Mouse (Mus musculus) heart, postnatal 14 days (tissue): Measurements from ENCODE around the gene Osbpl6. TPM values are rescaled to one million over a fixed set of nuclear protein-coding genes. Genes with fewer than 3 reads are reported as not detected.
A peak's percentile ranks its signal among the peaks of the same experiment; 100 is the strongest.

Source experiments
- DNase-seq, 2 experiments: peaks; one replicate each; pipeline ENCODE4 v3.0.0; 2021 to 2022
- intact Hi-C: fragments of 180-260 bp; cut with DNase I; formaldehyde crosslinking; loops from one replicate; pipeline ENCODE4 v1.15.1; 2025
- total RNA-seq, 2 experiments: library from RNA; stranded (reverse); gene quantifications; 2 replicates each; pipeline ENCODE4 v1.2.3; 2021

Gene Osbpl6
- total RNA-seq, 2 experiments from 2014 or later = 5.7 to 10.4 TPM

DNA sequence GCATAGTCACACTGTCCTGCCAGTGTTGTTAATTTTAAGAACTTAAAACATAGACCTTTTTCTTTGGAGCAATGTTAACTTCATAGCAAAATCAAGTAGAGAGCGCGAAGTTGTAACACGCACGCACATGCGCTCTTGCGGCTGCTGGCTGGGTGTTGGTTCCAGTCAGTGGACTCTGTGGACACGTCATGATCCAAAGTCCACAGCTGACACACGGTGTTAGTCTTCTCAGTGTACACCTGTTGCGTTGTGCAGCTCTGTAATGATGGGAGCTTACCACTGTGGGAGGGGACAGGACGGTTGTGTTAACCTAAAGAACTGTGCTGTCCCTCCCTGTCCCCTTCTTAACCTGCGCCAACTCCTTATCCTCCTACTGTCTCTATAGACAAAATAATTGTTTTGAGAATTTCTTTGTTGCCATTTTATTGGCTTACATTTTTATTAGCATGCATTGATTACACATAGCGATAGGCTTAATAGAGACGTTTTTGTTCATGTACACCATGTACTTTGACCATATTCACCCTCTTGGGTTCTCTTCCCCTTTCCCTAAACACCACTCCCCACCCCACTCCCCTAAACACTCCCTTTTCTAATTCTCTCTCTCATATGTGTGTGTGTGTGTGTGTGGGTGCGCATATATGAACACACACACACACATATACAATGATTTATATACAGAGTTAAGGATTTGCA, 11.3 kb downstream of the Osbpl6 start:
- DNase-seq = no peak
- intact Hi-C loops = no loop called here

DNA sequence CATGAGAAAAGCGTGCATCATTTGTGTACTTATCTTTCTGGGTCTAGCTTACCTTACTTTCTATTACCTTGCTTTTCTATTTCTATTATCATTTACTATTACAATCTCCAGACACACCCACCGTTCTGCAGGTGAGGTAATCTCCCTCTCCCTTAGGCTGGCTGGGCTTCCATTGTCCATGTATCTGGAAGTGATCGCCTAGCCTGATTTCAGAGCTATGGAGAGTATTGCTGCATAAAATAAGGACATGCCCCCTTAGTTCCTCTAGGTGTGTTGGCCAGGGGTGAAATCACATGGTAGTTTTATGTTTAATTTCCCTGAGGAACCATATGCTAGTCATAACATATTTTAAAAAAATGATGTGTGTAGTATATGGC, 11.8 kb downstream of the Osbpl6 start:
- DNase-seq = no peak
- intact Hi-C loops = no loop called here

DNA sequence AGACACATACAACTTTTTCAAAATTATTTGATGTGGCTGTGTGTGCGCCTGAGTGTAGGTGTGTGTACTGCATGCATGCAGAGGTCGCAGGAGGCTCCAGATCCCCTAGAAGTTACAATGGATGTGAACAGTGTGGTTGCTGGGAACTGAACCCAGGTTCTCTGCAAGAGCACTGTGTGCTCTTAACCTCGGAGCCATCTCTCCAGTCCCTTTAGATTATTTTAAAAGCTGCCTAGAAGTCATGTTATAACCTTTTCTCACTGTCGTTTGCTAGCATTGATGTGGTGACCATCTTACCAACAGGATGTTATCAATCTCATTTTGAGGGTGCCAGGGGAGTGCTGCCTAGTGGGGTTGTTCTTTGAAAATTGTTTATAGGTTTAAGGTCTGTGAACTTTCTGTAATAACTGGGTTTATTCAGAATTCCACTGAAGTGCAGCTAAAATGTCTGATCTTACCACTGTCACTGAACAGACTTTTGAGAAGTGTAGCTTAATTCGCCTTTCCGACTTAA, 15.2 kb downstream of the Osbpl6 start:
- intact Hi-C loops = no loop called here

DNA sequence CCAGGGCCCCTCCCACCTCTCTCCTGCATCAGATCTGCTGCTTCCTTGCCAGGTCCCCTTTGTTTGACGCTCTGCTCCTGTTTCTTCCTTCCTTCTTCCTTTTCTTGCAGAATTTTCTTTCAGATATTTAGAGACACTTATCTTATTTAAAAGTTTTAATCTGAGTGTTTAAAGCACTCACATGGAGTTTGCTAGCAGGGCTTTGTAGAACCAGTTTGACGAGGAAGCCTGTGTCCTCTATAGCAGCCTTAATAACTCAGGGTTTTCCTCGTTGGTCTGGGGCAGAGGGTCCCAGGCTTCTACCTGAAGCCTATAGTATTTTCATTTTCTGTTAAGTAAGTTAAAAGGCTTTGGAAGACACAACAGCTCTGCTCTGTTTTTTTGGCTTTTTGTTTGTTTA, 20.5 kb downstream of the Osbpl6 start:
- intact Hi-C loops = no loop called here
- no peak for DNase-seq

More for the DNA sequence above, 15.2 kb downstream of the Osbpl6 start:
- no peak for DNase-seq

DNA sequence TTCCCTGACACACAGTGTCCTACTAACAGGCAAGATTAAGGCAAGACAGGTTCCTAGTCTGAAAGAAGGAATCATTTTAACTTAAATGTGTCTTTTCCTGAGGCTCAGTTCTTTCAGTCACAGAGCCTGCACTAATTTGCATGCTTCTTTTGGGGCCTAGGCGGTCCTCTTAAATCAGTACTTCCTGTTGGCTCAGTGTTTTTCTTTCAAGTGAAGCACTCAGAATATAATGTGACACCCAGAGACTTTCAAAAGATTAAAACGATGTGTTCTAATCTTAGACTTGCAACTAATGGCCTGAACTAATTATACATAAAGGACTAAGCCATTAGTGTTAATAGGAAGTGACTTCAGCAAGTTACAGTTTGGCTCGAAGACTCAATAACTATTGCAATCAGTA, 23.0 kb downstream of the Osbpl6 start:
- DNase-seq = no peak
- intact Hi-C loops = no loop called here

DNA sequence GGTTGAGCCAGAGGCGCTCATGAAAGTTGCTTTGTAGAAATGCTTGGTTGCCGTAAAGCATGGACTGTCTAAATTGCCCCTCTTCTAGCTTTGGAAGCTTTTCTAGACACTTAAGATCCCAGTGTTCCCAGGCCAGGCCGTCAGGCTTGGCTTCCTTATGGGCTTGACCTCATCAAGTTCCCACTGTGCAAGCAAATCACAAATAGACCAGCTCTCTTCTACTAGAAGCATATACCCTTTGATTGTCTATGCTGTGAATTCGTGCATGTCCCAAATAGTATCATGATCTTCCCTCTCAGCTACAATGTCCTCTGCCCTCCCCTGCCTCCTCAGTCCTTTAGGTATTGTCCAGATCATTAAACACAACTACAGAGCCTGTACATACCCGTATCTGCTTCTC, 23.5 kb downstream of the Osbpl6 start:
- DNase-seq = no peak
- intact Hi-C loops = no loop called here

DNA sequence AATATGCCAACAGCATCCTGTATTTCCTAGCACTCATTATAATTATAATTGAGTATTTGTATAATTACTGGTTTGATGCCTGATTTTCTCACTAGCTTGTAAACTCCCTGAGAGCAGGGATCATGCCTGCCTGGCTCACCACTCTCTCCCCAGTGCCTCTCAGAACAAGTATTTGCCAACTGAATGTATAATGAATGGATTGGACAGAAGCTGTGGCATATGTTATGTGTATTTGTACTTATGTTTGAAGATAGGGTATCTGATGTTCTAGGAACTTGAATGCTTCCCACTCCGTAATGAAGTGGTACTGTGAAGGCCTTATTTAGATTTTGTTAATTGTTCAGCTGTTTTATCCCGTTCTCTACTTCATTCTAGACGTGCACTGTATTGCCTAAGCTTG, 24.2 kb downstream of the Osbpl6 start:
- intact Hi-C loops = no loop called here
- no peak for DNase-seq

DNA sequence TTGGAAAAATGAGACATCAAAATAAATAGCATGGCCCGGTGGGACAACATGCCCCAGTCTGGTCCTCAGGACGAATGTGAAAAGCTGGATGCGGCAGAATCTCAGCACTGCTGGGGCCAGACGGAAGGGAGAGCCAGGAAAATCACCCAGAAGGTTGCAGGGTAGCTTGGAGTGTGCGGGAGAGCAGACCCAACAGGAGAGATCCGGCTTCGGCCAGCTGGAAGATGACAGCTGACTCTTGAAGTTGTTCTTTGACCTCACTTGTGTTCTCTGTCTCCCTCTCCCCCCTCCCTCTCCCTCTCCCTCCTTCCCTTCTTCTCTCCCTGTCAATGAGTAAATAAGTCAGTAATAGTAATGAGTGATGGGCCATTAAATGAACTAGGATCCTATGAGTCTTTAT, 27.9 kb downstream of the Osbpl6 start:
- intact Hi-C loops = no loop called here
- DNase-seq = no peak

DNA sequence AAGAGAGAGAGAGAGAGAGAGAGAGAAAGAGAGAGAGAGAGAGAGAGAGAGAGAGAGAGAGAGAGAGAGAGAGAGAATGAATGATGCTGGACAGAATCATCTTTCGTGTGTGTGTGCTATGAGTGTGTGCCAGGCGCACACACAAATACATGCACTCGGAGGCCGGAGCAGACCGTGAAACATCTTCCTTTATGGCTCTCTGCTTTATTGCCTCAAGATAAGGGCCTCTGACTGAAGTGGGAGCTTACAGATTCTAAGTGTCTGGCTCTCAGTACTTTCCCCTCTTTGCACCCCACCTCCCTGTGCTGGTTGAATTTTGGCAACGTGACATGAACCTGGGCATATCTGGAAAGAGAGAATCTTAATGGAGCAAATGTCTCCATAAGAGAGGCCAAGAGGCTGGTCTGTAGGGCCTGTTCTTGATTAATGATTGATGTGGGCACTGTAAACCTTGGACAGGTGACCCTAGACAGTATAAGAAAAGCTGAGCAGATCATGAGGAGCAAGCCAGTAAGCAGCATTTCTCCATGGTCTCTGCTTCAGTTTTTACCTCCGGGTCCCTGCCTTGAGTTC, 29.4 kb downstream of the Osbpl6 start:
- no peak for DNase-seq
- intact Hi-C loops = no loop called here

DNA sequence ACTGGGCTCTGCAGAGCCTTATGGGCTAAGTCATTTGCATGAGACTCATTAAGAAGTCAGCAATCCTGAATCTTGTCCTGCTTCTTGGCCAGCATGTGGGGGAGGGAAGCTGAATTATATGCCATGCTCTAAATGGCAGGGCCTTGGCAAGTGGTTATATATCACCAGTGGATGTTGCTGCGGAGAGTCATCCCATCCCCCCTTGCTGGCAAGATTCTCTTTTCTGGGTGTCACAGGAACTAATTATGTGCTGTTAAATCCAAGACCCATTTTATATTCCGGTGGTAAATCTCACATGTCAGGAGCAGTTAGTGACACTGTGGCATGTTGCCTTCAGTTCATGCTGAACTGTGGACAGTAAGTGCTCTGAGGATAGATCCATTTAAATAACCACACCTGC, 31.1 kb downstream of the Osbpl6 start:
- no peak for DNase-seq
- intact Hi-C loops = no loop called here

DNA sequence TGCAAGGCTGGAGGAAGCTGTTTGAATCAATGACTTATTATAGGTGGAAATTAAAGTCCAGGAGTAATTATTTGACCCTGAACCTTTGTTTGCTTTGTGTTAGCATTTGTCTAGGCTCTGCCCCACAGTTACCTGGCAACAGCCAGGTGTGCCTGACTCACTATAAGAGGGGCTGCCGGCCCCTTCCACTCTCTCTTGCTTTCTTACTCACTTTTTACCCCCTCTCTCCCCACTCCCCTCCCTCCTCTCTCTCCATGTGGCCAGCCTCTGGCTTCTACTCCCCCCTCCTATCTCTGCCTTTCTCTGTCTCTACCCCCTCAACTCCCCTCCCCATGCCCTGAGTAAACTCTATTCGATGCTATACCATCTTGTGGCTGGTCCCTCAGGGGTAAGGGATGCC, 33.2 kb downstream of the Osbpl6 start:
- intact Hi-C loops = no loop called here
- no peak for DNase-seq

DNA sequence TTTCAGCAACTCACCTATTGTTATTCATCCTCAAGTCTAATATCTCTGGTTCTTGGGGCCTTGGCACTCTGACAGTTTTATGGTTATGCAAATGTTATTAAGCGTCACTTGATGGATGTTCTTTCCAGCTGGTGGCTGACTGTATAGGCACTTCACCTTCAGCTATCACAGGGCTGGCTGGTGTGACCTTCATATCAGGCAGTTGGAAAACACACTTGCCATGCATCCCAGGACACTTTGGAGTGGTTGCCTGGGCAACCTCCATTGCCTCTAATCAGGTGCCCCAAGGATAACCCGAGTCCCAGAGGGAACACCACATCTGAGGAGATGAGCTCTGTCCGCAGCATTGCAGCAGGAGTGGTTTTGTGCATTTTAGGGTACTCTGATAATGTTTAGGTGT, 35.8 kb downstream of the Osbpl6 start:
- peak; percentile 5 to 14 for DNase-seq
- intact Hi-C loops = no loop called here

DNA sequence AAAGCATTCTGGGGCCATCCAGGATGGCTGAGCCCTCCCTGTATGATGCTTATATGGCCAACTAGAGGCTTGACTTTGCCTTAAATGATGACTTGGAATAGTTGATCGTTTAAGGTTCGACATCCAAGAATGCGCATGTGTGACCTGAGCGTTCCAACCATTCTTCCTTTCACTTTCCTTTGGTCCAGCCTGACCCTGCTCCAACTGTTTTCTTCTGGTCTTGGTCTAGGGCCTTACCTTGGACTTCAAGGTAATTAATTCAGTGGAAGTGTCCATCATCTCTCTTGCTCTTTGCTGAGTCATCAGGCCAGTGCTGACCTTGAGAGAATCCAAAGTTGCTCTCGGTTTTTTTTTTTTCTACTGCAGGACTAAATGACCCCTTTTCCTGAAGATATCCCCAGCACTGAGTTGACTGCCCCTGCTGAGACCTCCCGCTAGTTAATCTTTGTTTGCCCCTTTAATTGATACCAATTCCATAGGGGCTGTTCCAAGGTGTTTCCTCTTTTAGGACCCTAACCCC, 43.6 kb downstream of the Osbpl6 start:
- no peak for DNase-seq
- intact Hi-C loops = loop anchor here (1.0 kb wide), 1 partner anchor 9 kb away; no protein-coding TSS in a partner anchor

DNA sequence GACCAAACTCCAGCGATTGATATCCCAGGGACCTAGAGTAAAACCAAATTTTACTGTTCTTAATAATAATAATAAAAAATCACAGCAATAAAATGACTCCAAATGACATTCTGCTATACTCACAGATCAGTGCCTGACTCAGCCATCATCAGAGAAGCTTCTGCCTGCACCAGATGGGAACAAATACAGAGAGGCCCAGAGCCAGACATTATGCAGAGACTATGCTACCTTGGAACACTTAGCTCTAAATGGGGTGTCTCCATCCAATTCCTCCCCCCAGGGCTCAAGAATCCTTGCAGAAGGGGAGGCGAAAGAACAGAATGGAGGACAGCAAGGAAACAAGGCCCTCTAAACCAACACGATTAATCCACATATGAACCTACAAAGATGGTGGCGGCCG, 60.4 kb downstream of the Osbpl6 start:
- no peak for DNase-seq
- intact Hi-C loops = no loop called here

DNA sequence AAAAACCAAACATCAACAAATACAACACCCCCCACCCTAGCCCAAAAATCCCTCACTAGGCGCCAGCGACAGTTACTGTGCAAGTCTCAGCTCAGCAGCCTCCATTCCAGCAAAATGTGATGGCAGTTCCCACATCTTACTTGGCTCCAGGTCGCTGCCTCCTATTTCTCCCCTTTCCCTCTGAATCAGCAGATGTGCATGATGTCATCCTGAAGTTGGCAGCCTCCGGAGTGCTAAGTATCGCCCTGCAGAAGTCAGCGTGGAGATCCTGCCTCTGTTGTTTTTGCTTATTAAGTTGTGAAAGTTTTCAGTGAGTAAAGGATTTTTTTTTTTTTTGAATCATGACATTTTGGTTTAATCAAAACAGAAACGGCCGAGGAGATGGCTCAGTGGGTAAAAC, 61.9 kb downstream of the Osbpl6 start:
- intact Hi-C loops = no loop called here
- peak; percentile 29 to 59 for DNase-seq

DNA sequence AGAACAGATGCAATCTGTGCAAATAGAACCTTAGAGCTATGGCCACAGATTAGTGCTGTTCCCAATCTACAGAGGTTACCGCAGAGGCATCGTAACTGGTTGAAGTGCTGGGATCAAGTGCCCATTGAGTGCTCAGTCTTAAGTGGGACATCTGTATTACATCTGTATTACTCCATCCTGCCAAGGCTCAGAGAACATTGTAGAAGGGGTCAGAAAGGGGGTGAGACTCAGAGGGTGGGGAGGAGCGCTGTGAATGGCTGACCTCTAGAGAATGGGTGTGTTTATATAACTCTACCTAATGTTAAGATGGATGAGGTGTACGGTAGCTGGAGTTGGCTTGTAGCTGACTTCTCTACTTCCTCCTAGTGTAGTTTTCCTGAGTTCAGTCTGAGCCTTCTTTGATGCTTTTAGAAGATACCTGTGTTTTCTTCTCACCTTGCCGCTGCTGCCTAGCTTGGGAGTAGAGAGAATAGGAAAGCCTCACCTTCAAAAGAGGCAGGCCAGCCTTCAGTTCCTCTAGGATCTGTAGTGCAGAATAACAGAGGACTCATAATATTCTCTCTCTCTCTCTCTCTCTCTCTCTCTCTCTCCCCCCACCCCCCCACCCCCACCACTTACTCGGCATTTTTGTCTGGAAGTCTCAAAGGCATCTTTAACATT, 62.9 kb downstream of the Osbpl6 start:
- no peak for DNase-seq
- intact Hi-C loops = no loop called here

DNA sequence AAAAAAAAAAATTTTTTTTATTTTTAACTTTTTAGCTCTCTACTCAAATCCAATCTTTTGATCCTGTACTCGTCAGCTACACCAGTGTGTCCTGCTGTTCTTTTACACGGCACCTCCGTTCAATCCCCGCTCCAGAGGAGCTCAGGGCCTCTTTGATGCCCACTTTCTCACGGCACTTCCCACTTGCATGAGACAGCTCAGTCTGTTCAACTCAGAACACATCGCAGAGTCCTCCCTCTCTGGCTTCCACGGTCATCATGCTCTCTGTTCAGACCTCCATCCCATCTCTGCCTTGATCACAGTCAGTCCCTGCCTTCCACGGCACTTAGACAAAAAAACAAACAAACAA, 63.4 kb downstream of the Osbpl6 start:
- intact Hi-C loops = no loop called here
- DNase-seq = no peak

DNA sequence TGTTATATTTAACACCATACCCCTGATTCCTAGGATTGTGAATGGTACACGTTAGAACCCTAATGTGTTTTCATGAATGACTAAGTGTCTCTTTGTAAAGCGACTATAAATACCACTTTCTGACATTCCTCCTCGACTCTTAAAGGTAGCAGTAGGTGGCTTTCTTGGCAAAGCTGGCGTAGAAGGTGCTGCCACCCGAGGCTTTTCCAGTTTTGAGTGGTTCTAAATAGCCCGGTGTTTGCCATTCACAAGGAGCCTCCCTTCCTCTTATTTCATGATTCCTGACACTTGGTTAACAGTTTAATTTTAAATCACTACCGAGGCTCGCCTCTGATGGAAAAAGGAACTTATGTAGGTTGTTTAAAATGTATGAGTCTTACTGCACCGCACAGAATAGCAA, 64.1 kb downstream of the Osbpl6 start:
- DNase-seq = no peak
- intact Hi-C loops = no loop called here

DNA sequence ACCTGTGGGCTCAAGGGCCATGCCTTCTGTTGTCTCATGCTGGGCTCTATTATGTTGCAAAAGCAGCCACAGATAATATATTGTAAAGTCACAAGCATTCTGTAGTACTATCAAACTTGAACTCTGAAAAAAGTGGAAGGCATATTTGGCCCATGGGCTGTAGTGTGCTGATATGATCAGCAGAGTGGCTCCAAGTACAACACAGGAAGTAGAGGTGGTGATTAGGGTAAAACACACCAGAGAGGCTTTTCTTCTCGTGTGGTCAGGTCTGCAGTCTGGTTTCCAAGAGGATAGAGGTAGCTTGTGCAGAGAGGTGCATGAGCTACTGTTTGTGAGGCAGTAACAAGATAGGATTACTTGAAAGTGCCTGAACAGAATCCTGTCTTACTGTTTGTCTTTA, 69.5 kb downstream of the Osbpl6 start:
- intact Hi-C loops = no loop called here

DNA sequence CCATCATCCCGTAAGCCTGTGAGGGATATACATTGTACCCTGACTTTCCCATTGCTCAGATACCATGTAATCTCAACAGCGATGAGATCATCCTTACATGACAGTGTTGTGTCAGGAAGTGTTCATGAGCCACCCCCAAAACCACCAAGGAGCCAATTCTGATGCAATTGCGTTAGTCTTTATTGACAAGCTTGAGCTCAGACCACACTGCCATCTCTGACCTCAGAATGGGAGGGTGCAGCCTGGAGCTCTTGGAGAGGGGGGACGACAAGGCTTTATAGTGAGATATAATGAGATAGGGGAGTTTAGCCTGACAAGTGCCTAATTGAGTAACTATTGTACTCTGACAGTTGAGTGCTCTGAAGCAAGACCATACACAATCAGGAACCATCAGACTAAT, 82.5 kb downstream of the Osbpl6 start:
- intact Hi-C loops = no loop called here
- no peak for DNase-seq

More for the DNA sequence above, 69.5 kb downstream of the Osbpl6 start:
- no peak for DNase-seq

DNA sequence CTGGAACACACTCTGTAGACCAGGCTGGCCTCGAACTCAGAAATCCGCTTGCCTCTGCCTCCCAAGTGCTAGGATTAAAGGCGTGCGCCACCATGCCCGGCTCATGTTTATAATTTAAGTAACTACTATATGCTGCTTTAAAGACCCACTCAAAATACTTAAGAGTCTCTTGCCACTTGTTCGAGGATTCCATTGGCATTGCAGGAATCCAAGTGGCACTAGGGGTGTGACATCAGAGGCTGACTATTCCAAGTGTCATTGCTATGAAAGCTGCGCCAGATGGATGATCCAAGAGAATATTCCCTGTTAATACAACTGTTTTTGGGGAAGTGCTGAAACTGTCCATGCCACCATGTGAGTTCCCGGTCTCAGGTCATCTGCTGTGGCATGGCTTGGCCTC, 83.9 kb downstream of the Osbpl6 start:
- intact Hi-C loops = no loop called here

DNA sequence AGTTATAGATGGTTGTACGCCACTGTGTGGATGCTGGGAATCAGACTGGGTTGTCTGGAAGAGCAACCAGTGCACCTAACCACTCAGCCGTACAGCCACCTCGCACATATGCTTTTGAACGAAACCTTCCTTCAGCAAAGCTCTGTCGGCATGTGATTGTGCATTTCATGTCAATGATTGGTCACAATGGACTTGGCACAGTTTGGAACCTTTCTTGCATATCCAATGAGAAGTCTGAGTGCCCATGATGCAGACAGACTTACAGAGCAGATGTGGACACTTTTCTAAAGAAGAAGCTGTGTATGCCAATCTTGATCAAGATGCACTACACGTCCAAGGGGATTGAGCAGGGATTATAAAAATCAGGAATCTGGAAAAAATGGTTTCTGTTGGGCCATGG, 85.1 kb downstream of the Osbpl6 start:
- intact Hi-C loops = no loop called here
- DNase-seq = no peak

More for the DNA sequence above, 83.9 kb downstream of the Osbpl6 start:
- DNase-seq = no peak
